Mouse (Mus musculus) urinary bladder, postnatal 10 days (tissue): ENCODE measurements around the gene Myo15b.

Experiments used
- DNase-seq: peaks from one replicate; pipeline ENCODE4 v3.0.0; 2022; ENCODE audit warnings: low spot score

Gene Myo15b

GRCm38 (mm10) chr11:115875935-115876334, 17.7 kb downstream of the Myo15b start:
- DNase-seq: no peak

- no peak for DNase-seq
These were observed 18.2 kb downstream of the Myo15b start for GRCm38 (mm10) chr11:115876438-115876837.

DNA sequence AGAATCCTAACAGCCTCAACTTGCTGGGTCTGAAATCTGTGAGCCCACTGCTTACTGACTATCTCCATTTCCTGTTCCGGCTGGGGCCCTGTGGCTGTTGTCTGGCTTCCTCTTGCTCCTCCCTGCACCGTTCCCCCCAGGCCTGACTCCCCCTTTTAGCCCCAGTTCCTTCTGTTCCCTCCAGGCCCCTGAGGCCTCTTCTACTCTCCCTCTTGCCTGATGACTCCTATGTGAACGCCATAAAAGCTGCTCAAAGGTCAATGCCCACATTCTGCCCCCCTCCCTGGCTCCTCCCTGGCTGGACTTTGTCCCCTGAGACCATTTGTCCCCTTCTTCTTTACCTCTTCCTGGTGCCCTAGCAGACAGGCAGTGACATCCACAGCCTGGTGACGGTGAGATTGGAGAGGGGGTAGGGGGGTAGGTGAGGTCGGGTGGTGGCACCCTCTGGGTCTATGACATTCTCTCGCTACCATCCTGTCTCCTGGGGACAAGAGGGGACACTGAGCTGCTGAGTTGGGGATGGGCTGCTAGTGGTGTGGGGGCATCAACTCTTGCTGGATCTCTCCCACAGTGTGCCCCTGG, 19.1 kb downstream of the Myo15b start:
- no peak for DNase-seq

DNA sequence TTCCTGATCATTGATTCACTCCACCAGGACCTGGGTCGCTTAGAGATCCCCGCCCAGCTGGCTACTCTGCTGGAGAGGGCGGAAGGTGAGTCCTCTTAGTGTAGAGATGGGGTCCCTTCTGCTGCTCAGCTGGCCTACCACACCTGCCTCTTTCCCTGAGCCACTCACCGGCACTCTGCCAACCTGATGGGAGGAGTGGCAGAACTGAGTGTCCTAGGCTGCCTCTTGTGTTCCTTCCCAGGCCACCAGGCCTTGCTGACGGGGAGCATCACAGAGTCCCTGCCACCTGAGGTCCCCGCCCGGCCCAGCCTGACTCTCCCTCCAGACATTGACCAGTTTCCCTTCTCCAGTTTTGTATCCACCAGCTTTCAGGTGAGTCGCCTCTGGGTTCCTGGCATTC, 19.9 kb downstream of the Myo15b start:
- DNase-seq: no peak

GRCm38 (mm10) chr11:115881002-115881401, 22.8 kb downstream of the Myo15b start:
- no peak for DNase-seq

DNA sequence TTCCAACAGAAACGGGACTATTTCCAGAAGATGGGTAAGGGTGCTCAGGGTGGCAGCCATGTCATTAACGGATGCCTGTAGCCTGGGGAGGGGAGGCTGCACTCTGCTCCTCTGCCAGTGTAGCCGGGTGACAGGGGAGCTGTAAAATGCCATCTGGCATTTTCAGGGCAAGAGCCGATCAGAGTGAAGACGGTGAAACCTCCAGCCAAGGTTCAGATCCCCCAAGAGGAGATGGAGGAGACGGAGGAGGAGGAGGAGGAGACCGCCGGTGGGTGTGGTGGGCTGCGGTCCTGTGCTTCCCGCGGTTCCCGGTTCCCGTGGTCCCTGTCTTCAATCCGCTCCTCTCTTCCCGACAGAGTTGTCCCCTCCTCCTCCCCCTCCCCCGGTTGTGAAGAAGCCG, 25.0 kb downstream of the Myo15b start:
- no peak for DNase-seq

- no peak for DNase-seq
These were observed 26.2 kb downstream of the Myo15b start for GRCm38 (mm10) chr11:115884361-115884760.

DNA sequence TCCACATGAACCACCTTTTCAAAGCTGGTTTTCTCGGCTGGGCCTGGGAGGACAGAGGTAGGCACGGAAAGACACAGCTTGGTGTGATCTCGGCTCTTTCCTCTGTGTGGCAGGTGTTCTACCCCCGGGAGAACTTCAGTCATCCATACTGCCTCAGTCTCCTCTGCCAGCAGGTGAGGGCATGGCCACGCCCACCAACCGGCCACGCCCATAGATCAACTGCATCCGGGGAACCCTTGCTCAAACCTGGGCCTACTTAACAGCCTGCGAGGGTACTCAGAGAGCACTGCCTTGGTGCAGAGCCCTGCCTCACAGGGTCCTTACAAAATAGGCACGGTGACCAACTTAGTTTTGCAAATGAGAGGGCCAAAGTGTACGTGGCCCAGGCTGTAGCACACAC, 27.1 kb downstream of the Myo15b start:
- DNase-seq: no peak

GRCm38 (mm10) chr11:115886446-115886845, 28.2 kb downstream of the Myo15b start:
- no peak for DNase-seq

- DNase-seq: no peak
These were observed 29.8 kb downstream of the Myo15b start for GRCm38 (mm10) chr11:115888020-115888419.

DNA sequence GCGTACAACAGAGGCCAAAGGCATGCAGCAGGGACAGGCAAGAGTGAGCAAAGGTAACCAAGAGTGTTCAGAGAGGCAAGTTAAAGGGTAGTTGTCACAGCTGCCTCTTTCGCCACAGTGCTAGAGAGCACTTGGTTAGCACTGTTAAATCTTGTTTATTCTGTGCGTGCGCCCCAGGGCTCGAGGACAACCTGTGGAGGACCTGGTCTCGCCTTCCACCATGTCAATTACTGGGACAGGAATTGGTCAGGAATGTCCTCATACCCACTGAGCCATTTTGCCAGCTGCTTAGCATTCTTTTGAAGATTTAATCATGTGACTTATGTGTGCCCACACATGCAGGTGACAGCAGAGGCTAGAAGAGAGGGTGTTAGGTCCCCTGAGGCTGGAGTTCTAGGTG, 31.0 kb downstream of the Myo15b start:
- DNase-seq: no peak

DNA sequence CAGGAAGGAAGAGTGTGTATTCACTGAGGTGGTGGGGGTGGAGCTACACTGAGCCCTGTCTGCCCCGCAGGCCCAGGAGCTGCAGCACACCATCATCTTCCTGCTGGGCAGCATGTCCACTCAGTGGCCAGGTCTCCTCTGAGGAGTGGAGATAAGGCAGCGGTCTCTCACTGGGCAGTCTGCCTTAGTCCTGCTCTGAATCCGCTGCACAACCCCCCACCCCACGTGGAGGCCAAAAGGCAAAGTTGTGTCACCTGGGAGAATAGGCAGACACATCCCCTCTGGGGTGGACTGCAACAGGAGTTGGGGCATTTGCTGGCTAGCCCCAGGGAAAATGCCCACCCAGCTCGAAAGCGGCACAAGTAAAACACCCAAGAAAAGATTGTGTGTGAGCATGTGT, 34.0 kb downstream of the Myo15b start:
- no peak for DNase-seq

DNA sequence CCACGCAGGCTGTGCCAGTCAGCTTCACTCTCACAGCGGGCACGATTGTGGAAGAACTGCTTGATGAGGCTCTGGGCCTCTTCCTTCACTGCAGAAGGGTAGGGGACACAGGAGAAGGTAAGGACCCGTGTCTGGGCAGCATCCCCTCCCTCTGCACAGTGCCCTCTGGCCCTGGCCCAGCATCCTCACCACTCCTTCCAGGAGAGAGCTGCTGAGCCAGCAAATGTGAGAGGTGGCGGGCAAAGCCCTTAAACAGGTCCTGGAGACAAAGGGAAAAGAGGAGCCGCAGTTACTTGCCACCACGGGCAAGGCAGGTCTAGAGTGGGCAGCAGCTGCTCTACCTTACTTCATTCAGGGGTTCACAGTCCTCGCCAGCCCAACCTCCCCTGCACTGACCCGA, 34.9 kb downstream of the Myo15b start:
- DNase-seq: no peak

GRCm38 (mm10) chr11:115894755-115895520, 36.7 kb downstream of the Myo15b start:
- no peak for DNase-seq

DNA sequence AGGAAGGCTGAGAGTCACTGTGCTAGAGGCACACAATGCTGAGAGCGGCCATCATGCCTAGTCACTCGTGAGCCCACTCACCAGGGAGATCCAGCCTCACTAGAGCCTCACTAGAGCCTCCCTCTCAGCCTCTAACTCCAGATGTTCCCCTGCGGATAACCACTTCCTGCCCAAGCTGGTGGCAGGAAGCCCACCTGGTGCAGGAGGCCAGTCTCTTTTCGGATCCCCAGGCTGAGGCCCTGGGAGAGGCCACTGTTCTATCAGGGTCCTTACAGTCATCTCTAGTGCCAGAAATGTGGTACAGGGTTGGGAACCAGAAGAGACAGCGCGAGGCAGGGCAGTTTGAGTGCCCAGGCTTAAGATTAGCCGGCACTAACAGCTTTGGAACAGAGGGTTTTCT, 40.2 kb downstream of the Myo15b start:
- DNase-seq: no peak

GRCm38 (mm10) chr11:115898886-115899285, 40.7 kb downstream of the Myo15b start:
- no peak for DNase-seq

- no peak for DNase-seq
These were observed 41.5 kb downstream of the Myo15b start, which contains the start of gene Smim5 for GRCm38 (mm10) chr11:115899486-115900266. Gene Smim5, plus strand, starts transcription at chr11:115899966.

DNA sequence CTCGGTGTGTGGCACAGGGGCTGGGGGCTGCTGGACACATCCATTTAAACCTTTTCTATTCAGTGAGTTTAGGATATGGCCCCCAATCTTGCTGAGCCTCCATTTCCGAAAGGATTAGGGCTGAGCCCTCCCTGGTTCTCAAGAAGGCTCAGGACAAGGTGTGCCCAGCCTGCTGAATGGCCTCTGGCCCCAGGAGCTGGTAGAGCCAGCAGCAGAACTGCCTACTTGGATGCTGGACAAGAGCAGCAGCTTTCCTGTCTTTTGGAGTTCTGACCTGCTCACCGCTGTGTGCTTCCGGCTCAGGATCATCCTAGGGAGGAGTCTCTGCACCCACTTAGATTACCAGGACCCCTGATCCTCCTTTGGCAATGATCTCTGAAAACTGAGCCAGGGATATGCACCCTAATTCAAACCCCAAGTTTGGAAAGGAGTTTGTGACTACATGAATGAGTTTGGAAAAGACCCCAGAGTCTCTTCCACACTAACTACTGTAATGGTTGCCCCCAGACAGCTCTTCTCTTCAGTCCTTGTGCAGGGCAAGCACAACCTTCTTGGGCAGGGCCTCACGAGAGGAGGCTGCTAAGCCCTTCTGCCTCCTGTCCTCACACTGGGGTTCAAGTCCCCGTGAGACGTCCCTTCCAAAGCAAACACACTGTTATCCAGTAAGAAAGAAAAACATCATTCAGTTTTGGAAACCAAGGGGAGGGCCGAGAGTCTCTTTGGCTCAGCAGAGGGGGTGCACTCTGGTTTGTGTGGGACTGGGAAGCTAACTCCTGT, 42.5 kb downstream of the Myo15b start:
- no peak for DNase-seq

DNA sequence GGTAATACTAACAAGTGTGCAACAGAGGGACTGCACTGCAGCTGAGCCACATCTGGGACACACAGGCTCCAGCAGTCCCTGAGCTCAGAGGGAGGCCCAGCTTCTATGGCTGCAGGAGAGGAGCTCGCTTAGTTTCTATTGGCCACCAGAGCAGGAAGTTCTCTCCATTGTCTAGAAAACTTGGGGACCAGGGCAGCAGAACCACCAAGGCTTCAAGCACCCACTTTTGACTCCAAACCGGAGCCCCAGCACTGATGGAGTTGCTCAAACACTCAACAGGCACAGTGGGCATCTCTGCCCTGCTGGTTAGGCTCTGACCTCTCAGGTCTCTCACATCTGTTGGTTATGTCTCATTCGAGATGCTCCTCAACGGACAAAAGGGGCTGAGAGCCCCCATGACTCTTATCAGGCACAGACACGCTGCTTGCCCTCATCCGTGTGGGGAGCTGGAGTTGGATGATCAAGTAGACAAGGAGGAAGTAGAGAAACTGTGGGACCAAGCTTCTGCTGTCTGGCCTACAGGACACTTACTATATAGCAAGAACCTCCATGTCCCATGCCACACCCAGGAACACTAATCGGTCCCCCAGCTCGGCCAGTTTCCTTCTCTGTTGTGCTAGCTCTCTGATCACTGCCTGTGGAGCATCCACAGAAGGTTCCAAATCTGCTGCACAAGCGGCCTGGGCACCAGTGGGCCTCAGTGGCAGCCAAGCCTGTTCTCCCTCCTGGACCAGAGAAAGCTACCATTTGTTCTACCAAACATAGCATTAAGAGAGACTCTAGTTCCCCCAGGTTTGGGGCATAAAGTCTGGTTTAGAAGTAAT, 43.3 kb downstream of the Myo15b start:
- DNase-seq: no peak

- no peak for DNase-seq
These were observed 44.0 kb downstream of the Myo15b start for GRCm38 (mm10) chr11:115902177-115902576.

DNA sequence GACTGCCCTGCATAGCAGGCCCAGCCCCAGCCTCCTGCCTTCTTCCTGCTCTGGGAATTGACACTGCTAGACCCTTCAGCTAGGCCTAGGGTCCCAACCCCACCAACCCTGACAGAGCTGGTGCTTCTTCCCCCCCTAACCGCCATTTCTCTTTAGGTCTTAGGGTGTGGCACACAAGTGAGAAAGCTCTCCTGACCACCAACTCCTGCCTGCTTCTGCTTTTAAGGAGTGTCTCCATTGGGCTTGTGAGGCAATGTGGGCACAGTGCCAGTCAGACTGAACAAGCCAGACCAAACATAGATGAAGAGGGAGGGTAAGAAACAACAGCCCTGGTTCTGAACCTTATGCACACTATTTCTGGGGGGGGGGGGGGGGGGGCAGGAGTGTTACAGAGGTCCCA, 44.6 kb downstream of the Myo15b start:
- no peak for DNase-seq
